Mouse (Mus musculus) small intestine, adult 2 months (tissue): ENCODE results near the gene Hormad2.

Source experiments
- CTCF ChIP-seq: fragments of 200-500 bp; IDR thresholded peaks from 2 replicates; pipeline ENCODE4 v1.5.1; 2012; ENCODE audit warnings: low read depth, mild to moderate bottlenecking, control low read depth, inconsistent platforms, low read length, moderate library complexity, mixed read lengths; ENCODE audit not compliant: insufficient replicate concordance, insufficient read length; ENCODE audit errors: extremely low read depth
- POLR2A ChIP-seq: fragments of 200-500 bp; IDR thresholded peaks from 2 replicates; pipeline ENCODE4 v1.6.1; 2012; ENCODE audit warnings: low read depth, mild to moderate bottlenecking, control low read depth, inconsistent platforms, low read length, moderate library complexity

DNA sequence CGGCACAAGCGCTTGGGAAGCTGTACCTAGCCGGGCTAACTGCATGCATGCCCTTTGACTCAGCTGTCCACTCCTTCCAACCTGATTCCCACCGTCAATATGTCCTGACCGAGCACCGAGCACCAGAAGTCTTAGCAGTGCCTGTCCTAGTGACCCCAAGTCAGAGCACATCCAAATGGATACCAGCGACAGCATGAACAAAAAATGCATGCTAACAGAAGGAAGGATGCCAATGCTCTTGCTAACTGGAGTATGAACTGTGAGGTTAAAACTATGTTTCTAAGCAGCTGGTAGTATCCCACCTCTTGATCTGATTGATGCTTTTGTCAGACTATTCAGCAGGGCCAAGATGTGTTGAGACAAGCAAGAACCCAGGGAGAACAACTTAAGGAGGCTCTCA lies 37.5 kb downstream of the Hormad2 start:
- TF ChIP-seq POLR2A (no peak), CTCF (no peak)
